Mouse (Mus musculus) spleen, adult 2 months (tissue): ENCODE data around the gene Hectd4.

ENCODE experiments used
- CTCF ChIP-seq: fragments of 200-500 bp; IDR thresholded peaks from 2 replicates; pipeline ENCODE4 v1.5.1; 2011; ENCODE audit warnings: mild to moderate bottlenecking, inconsistent platforms; ENCODE audit not compliant: insufficient read depth, insufficient read length, insufficient replicate concordance; ENCODE audit errors: extremely low read depth
- POLR2A ChIP-seq: fragments of 200-500 bp; IDR thresholded peaks from 2 replicates; pipeline ENCODE4 v1.6.1; 2011; ENCODE audit warnings: low read depth, low read length, inconsistent platforms

- TF ChIP-seq POLR2A (peak; percentile 63), CTCF (no peak)
These were observed 15.6 kb upstream of the Hectd4 start, which contains the start of gene Rpl6 for GRCm38 (mm10) chr5:121204132-121205089.
